Mouse (Mus musculus) spleen, adult 2 months (tissue): Measurements from ENCODE around the gene 3110082I17Rik.

Source experiments
- CTCF ChIP-seq: fragments of 200-500 bp; IDR thresholded peaks from 2 replicates; pipeline ENCODE4 v1.5.1; 2011; ENCODE audit warnings: mild to moderate bottlenecking, inconsistent platforms; ENCODE audit not compliant: insufficient read depth, insufficient read length, insufficient replicate concordance; ENCODE audit errors: extremely low read depth
- POLR2A ChIP-seq: fragments of 200-500 bp; IDR thresholded peaks from 2 replicates; pipeline ENCODE4 v1.6.1; 2011; ENCODE audit warnings: low read depth, low read length, inconsistent platforms

GRCm38 (mm10) chr5:139405953-139406352 is 54.4 kb downstream of the 3110082I17Rik start:
- TF ChIP-seq POLR2A (no peak), CTCF (no peak)
